Mouse (Mus musculus) kidney, embryonic 14.5 days (tissue): ENCODE data around the gene Ddx19a. TPM values are rescaled to one million over a fixed set of nuclear protein-coding genes. Genes with fewer than 3 reads are reported as not detected.
"Not testable (repeated sequence)": the region's sequence is repeated elsewhere in the genome, so short reads cannot be mapped to it uniquely, and the experiment has no call there.

Experiments used
- ATAC-seq: fragments of 200-750 bp; cut with Nextera tagmentation; 2 replicates; pipeline ENCODE4 v1.8.0; 2017; ENCODE audit warnings: moderate number of reproducible peaks, mild to moderate bottlenecking, moderate TSS enrichment, moderate library complexity; ENCODE audit not compliant: low FRiP score, low TSS enrichment
- H3K27ac ChIP-seq: fragments of 300-500 bp; sonication (generic); 2 replicates; pipeline ENCODE4 v1.5.1; 2014; ENCODE audit warnings: low read depth, mild to moderate bottlenecking, low read length, moderate library complexity, mixed read lengths
- H3K27me3 ChIP-seq: fragments of 300-500 bp; sonication (generic); 2 replicates; pipeline ENCODE4 v1.6.1; 2014; ENCODE audit warnings: mild to moderate bottlenecking, low read length; ENCODE audit not compliant: control insufficient read depth, insufficient read depth
- H3K36me3 ChIP-seq: fragments of 300-500 bp; sonication (generic); 2 replicates; pipeline ENCODE4 v1.6.1; 2014; ENCODE audit warnings: low read length, mixed read lengths; ENCODE audit not compliant: control insufficient read depth, insufficient read depth
- H3K4me1 ChIP-seq: fragments of 300-500 bp; sonication (generic); 2 replicates; pipeline ENCODE4 v1.6.1; 2014; ENCODE audit warnings: low read length, mixed read lengths; ENCODE audit not compliant: control insufficient read depth, insufficient read depth
- H3K4me2 ChIP-seq: fragments of 300-500 bp; sonication (generic); replicated peaks from 2 replicates; pipeline ENCODE4 v1.6.1; 2014; ENCODE audit warnings: low read depth, mild to moderate bottlenecking, low read length
- H3K4me3 ChIP-seq: fragments of 300-500 bp; sonication (generic); 2 replicates; pipeline ENCODE4 v1.5.1; 2014; ENCODE audit warnings: mild to moderate bottlenecking, low read length
- H3K9ac ChIP-seq: fragments of 300-500 bp; sonication (generic); 2 replicates; pipeline ENCODE4 v1.6.1; 2014; ENCODE audit warnings: low read depth, mild to moderate bottlenecking, low read length, moderate library complexity
- H3K9me3 ChIP-seq: fragments of 300-500 bp; sonication (generic); 2 replicates; pipeline ENCODE4 v1.6.1; 2016; ENCODE audit warnings: low read length; ENCODE audit not compliant: control insufficient read depth
- WGBS: fragments of 180-500 bp; shearing (Covaris S2); extraction: QIAGEN DNeasy Blood & Tissue Kit; methylation state at CpG from one replicate; pipeline ENCODE4 v1.1.7; 2014; 5-methylcytosine and 5-hydroxymethylcytosine counted together
- polyA plus RNA-seq: library from polyadenylated mRNA; unstranded; fragments of >200 nt; fragmentation: Nextera tagmentation; extraction: Ambion mirVana; gene quantifications from 2 replicates; pipeline ENCODE4 v1.2.1, GENCODE M21; 2014

Gene Ddx19a
- polyA plus RNA-seq, 1 experiment from 2014 or later = 20.1 TPM

DNA sequence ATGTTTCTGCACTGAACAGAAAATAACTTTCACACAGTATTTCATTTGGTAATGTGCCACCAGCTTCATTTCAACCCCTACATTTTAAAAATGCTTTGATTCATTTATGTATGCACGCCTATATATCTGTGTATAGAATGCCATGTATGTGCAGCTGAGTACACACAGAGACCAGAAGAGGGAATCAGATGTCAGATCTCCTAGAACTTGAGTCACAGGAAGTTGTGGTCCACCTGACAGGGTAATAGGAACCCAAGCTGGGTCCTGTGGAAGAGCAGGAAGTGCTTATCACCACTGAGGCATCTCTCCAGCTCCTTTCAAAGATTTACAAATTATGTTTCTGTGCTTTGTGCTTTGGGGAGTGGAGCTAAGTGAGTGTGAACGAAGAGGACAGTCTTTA is 16.3 kb downstream of the Ddx19a start:
- no peak overlapping the region for H3K9ac ChIP-seq
- no peaks in the 10 kb centered on the region for H3K27me3 ChIP-seq
- H3K4me1 ChIP-seq = no peaks in the 10 kb centered on the region
- no peak overlapping the region for H3K27ac ChIP-seq
- H3K36me3 ChIP-seq = peaks cover 74% of the 10 kb centered on the region
- no peaks in the 10 kb centered on the region for H3K9me3 ChIP-seq
- no peak for ATAC-seq
- no peak overlapping the region for H3K4me2 ChIP-seq
- no peak overlapping the region for H3K4me3 ChIP-seq
- WGBS = 85% methylated on average over 2 of the region's 2 CpGs

DNA sequence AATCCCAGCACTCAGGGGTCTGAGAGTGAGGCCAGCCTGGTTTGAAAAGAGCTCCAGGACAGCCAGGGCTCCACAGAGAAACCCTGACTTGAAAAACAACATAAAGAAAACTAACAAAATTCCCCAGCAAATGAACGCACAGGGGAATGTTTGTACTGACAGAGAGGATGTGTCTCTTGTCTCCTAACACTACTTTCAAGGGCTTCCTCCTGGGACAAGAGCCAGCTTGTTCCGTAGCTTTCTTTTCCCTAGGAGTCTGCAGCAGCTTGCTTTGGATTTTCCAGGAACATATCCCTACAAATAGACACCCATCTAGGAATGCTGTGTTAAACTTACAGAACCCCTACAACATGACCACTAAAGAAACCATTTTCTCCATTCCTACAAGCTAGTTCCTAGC is 19.6 kb downstream of the Ddx19a start:
- not testable (repeated sequence) for ATAC-seq, H3K4me2 ChIP-seq, H3K27me3 ChIP-seq, H3K4me1 ChIP-seq, H3K4me3 ChIP-seq, H3K27ac ChIP-seq, H3K9ac ChIP-seq, H3K9me3 ChIP-seq
- H3K36me3 ChIP-seq = peaks cover 67% of the 10 kb centered on the region
- WGBS = 95% methylated on average over 2 of the region's 2 CpGs

DNA sequence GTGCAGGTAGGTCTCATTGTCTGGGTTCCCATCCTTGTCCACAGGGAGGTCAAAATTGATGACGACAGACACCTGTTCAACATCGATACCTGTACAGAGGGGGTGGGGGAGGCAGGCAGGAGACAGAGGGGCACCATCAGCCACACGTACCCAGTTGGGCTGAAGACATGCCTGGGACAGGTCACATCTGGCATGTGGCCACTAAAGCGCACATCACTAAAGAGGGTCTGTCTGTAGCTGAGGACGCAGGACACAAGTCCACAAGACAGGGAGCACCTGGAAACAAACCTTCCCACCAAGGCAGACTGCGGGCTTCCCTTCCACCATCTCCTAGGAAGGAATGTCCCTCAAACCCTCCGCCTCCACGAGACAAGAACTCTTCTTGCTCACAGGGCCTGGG is 21.1 kb downstream of the Ddx19a start:
- not testable (repeated sequence) for H3K4me3 ChIP-seq, H3K9me3 ChIP-seq, H3K9ac ChIP-seq, H3K4me2 ChIP-seq, H3K4me1 ChIP-seq, H3K27ac ChIP-seq, H3K27me3 ChIP-seq
- WGBS = 88% methylated on average over 8 of the region's 8 CpGs
- ATAC-seq = 0 out of 2 replicates have a peak, but pooled peaks have one; percentile 17
- H3K36me3 ChIP-seq = peaks cover 59% of the 10 kb centered on the region

DNA sequence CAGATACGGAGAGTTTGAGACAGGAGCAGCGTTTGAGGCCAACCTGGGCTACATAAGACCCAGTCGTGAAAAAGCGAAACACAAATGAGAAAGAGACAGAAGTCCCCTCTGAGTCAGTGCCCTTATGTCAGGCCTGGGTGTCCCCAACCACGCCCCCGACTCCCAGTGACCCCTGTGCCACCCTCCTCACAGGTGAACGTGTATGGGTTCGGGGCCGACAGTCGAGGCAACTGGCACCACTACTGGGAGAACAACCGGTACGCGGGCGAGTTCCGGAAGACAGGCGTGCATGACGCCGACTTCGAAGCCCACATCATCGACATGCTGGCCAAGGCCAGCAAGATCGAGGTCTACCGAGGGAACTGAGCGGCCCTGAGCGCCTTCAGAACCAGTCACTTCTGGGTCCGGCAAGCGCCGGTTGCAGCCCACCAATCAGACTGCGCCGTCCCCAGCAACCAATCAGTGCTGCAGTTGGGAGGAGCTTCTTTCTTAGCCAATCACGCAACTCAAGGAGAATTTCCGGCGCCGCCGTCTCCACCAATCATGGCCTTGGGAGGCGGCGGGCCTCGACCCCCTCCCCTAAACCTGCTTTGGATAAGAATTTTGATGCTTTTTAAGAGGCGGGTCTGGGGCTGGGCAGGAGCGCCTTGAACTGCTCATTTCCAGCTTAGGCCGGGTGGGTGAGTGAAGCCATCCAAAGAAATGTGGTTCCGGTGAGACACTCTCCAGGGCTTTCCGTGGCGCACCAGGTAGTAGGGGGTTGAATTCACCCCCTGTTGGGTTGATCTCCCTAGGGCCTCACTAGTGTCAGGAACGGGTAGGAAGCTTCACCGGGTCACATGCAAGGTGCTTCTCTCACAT is 27.5 kb downstream of the Ddx19a start:
- Histone ChIP-seq H3K4me2 (peak overlapping the region; percentile 67), H3K4me1 (peaks cover 3% of the 10 kb centered on the region; the same call in 1 of the 2 replicates), H3K27ac (no peak overlapping the region), H3K27me3 (no peaks in the 10 kb centered on the region), H3K4me3 (peak overlapping the region; percentile 41), H3K9ac (peak overlapping the region; percentile 60), H3K9me3 (no peaks in the 10 kb centered on the region), H3K36me3 (peaks cover 44% of the 10 kb centered on the region)
- 11% methylated on average over 45 of the region's 45 CpGs for WGBS
- ATAC-seq = peak; percentile 94

DNA sequence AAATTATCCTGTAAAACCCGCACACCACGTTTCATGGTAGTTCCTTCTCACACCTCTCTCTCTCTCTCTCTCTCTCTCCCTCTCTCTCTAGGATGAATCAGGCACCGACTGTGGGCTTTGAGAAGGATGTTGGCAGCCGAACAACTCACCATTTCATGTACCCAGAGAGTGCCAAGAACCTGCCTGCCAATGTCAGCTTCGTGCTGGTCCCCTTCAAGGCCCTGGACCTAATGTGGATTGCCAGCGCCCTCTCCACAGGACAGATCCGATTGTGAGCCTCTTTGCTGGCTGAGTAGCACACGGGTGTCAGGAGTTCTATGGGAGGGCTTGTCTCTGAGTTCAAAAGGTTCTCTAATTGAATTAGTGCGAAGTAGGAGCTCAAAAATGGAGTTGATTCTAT is 30.3 kb downstream of the Ddx19a start:
- Histone ChIP-seq H3K9me3 (no peaks in the 10 kb centered on the region), H3K9ac (no peak overlapping the region), H3K36me3 (peaks cover 26% of the 10 kb centered on the region; the same call in 1 of the 2 replicates), H3K27ac (no peak overlapping the region), H3K4me1 (peaks cover 3% of the 10 kb centered on the region; the same call in 1 of the 2 replicates), H3K4me3 (no peak overlapping the region), H3K4me2 (no peak overlapping the region), H3K27me3 (no peaks in the 10 kb centered on the region)
- 81% methylated on average over 9 of the region's 9 CpGs for WGBS
- no peak for ATAC-seq

DNA sequence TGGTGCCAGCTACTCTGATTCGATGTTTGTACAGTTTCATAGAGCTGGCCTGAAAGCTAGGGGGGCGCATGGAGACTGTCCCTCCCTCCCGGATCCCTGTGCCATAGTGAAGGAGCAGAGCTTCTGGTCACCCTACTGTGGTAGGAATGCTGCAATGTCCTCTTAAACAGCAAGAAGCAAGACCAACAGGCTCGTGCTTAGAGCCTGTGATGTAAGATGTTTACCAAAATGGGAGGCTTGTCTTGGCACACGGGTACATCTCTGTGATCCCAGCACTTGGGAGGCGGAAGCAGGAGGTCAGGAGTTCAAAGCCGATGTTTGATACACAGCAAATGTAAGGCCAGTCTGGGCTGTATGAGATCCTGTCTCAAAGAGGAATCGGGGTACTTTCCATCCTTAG is 31.0 kb downstream of the Ddx19a start:
- H3K4me1 ChIP-seq = peaks cover 3% of the 10 kb centered on the region; the same call in 1 of the 2 replicates
- no peak overlapping the region for H3K9ac ChIP-seq
- no peaks in the 10 kb centered on the region for H3K27me3 ChIP-seq
- ATAC-seq = no peak
- no peak overlapping the region for H3K27ac ChIP-seq
- H3K4me3 ChIP-seq = no peak overlapping the region
- no peaks in the 10 kb centered on the region for H3K9me3 ChIP-seq
- 87% methylated on average over 8 of the region's 8 CpGs for WGBS
- no peak overlapping the region for H3K4me2 ChIP-seq
- peaks cover 33% of the 10 kb centered on the region for H3K36me3 ChIP-seq

DNA sequence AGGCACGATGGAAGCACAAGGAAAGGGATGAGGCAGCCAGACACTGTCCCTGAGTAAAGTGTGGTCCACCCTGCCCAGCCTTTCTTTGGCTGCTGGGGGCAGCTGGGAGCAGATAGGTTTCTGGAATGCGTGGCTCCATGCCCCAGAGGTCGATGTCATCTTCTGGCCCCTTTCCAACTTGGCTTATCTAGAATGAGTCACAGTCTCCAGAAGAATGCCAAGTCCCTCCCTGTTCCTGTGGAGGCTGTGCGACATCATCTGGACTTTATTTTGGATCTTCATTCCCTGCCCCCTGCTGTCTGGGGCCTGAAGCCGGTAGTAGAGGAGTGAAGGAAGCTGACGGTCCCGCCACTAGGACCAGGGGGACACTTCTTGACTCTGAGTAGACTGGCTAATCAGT is 32.0 kb downstream of the Ddx19a start:
- Histone ChIP-seq H3K9me3 (no peaks in the 10 kb centered on the region), H3K4me3 (no peak overlapping the region), H3K4me1 (peaks cover 3% of the 10 kb centered on the region; the same call in 1 of the 2 replicates), H3K27me3 (no peaks in the 10 kb centered on the region), H3K9ac (no peak overlapping the region), H3K4me2 (no peak overlapping the region), H3K27ac (no peak overlapping the region), H3K36me3 (peaks cover 27% of the 10 kb centered on the region)
- no peak for ATAC-seq
- 62% methylated on average over 7 of the region's 7 CpGs for WGBS

DNA sequence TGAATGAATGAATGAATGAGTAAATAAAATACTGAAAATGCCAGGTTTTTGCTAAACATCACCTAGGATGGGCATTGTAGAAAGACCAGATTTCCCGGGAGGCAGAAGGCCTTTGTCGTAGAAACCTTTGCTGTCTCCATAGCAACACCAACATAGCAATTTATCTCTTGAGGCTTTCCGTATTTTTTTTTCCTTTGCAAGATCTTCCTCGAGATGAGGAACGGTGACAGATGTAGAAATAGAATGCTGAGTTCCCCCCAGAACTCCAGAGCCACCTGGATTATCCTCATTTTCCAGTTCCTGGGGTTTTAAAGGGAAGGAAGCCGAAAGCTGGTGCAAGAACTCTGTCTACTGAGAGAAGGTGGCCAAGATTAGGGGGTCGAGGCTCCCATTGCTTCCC is 32.9 kb downstream of the Ddx19a start:
- Histone ChIP-seq H3K9me3 (no peaks in the 10 kb centered on the region), H3K4me1 (peaks cover under 1% of the 10 kb centered on the region; the same call in 1 of the 2 replicates), H3K27ac (no peak overlapping the region), H3K27me3 (no peaks in the 10 kb centered on the region), H3K4me2 (no peak overlapping the region), H3K9ac (no peak overlapping the region), H3K4me3 (no peak overlapping the region), H3K36me3 (peaks cover 36% of the 10 kb centered on the region)
- no peak for ATAC-seq
- 88% methylated on average over 7 of the region's 7 CpGs for WGBS

DNA sequence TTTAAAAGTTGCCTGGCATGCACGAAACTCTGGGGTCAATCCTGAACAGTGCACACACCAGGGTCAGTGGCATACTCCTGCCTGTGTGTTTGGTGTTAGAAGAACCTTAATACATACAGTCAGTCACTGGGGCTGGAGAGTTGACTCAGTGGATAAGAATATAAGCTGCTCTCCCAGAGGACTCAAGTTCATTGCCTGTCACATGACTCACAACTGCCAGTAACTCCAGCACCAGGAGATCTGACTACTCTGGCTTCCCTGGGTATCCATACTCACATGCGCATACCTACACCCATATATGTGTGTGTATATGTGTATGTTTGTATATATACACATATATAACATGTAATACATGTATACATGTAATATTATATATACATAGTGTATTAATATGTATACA is 34.5 kb downstream of the Ddx19a start:
- WGBS = 93% methylated on average over 2 of the region's 2 CpGs
- H3K4me3 ChIP-seq = no peak overlapping the region

More for the DNA sequence above, 34.5 kb downstream of the Ddx19a start:
- no peak overlapping the region for H3K9ac ChIP-seq
- H3K27ac ChIP-seq = no peak overlapping the region
- no peaks in the 10 kb centered on the region for H3K4me1 ChIP-seq
- H3K27me3 ChIP-seq = no peaks in the 10 kb centered on the region
- H3K36me3 ChIP-seq = peaks cover 46% of the 10 kb centered on the region
- H3K9me3 ChIP-seq = no peaks in the 10 kb centered on the region
- no peak overlapping the region for H3K4me2 ChIP-seq
- no peak for ATAC-seq
